Mouse (Mus musculus): ENCODE data around the gene Zfp790.

GRCm38 (mm10) chr7:29777372-29777771 is 38.5 kb upstream of the Zfp790 start:
- TF ChIP-seq CTCF (IDR thresholded peaks at IDR 0.05; ENCODE audit: extremely low read depth, insufficient read depth, low read length) = no peak
- TF ChIP-seq POLR2A (IDR thresholded peaks at IDR 0.05; ENCODE audit: extremely low read depth, insufficient read depth, low read length) = no peak
